Mouse (Mus musculus): ENCODE measurements at regions not wholly inside any gene's neighbourhood (a gene's known extent, or its start where the extent isn't known, plus 50 kb on each side); places are given as distances from the start of the nearest gene placed in this dataset.

- TF ChIP-seq CTCF (IDR thresholded peaks at IDR 0.05; ENCODE audit: extremely low read depth, insufficient read length, insufficient replicate concordance, low read depth, low read length) (no peak), POLR2A (IDR thresholded peaks at IDR 0.05; ENCODE audit: low read depth, low read length) (no peak)
Measured at GRCm38 (mm10) chr14:19208507-19208906, 210.2 kb downstream of the Gm21738 start.

Data from small intestine, adult 2 months (tissue).